ENCODE assay signal across 8 mouse cellular contexts in genomic region chr11:75267826-75268281, GRCm38 (mm10).
DNase-seq lines count a peak whose midpoint lies in the region; ATAC-seq lines count a peak whose summit lies in the region.

No protein-coding gene starts in this region.

- H3K4me3 ChIP-seq in midbrain, embryonic 14.5 days (replicated peaks; ENCODE audit: low read depth, low read length) = no peak overlapping the region

- ATAC-seq in midbrain, embryonic 14.5 days (ENCODE audit: low FRiP score, low TSS enrichment) = no peak
- no peak for ATAC-seq in megakaryocyte-erythroid progenitor cell, adult 5-6 weeks (replicated peaks; ENCODE audit: low FRiP score, low TSS enrichment, poor library complexity, severe bottlenecking)

- WGBS in midbrain, embryonic 14.5 days = 45% methylated on average over 9 of the region's 9 CpGs

- peak overlapping the region; percentile 26 for H3K27ac ChIP-seq in midbrain, embryonic 14.5 days (replicated peaks; ENCODE audit: low read depth, low read length)

- no peaks in the 10 kb centered on the region for H3K27me3 ChIP-seq in midbrain, embryonic 14.5 days (ENCODE audit: control insufficient read depth, insufficient read depth, low read length)

- no peak overlapping the region for H3K4me2 ChIP-seq in midbrain, embryonic 14.5 days (ENCODE audit: low read length)

- H3K4me1 ChIP-seq in midbrain, embryonic 14.5 days (ENCODE audit: control insufficient read depth, insufficient read depth, low read length) = peaks cover 11% of the 10 kb centered on the region; the same call in 1 of the 2 replicates

- peak overlapping the region; percentile 16; the same call in 1 of the 2 replicates for H3K9ac ChIP-seq in midbrain, embryonic 14.5 days (replicated peaks; ENCODE audit: low read length)

- peak; percentile 71 to 74 for DNase-seq in cerebellum, postnatal 10 days
- DNase-seq in cerebellum, postnatal 4 days (ENCODE audit: low spot score in 2 of 2) = no peak
- peak; percentile 41 for DNase-seq in Muller cell, postnatal 12 days (ENCODE audit: inconsistent ontology term)
- DNase-seq in heart, adult 18-20 months = peak; percentile 77 to 81
- DNase-seq in kidney, postnatal 25 days = peak; percentile 69 to 86
- DNase-seq in midbrain, embryonic 14.5 days = no peak
- no peak for DNase-seq in urinary bladder, postnatal 25 days (ENCODE audit: low spot score)

- H3K36me3 ChIP-seq in midbrain, embryonic 14.5 days (ENCODE audit: control insufficient read depth, insufficient read depth, low read length) = peaks cover 12% of the 10 kb centered on the region; the same call in 1 of the 2 replicates

- H3K9me3 ChIP-seq in midbrain, embryonic 14.5 days (ENCODE audit: control insufficient read depth, low read length) = no peaks in the 10 kb centered on the region

Comparison
In these comparisons a context has a peak if more than half of its experiments do, and no peak if none do; other contexts are left out.
1. DNase-seq: peak in cerebellum, postnatal 10 days (2 of 2), Muller cell, postnatal 12 days (single experiment), heart, adult 18-20 months (2 of 2) and kidney, postnatal 25 days (2 of 2); none in cerebellum, postnatal 4 days (0 of 2), midbrain, embryonic 14.5 days (single experiment) and urinary bladder, postnatal 25 days (single experiment).